Mouse (Mus musculus) embryonic facial prominence, embryonic 12.5 days (tissue): ENCODE data around the gene Slc22a4. TPM values are rescaled to one million over a fixed set of nuclear protein-coding genes. Genes with fewer than 3 reads are reported as not detected.

Experiments
- ATAC-seq: fragments of 200-750 bp; cut with Nextera tagmentation; 2 replicates; pipeline ENCODE4 v1.8.0; 2017; ENCODE audit not compliant: insufficient number of reproducible peaks, insufficient read depth, low FRiP score, low TSS enrichment
- H3K27ac ChIP-seq: fragments of 300-500 bp; sonication (generic); 2 replicates; pipeline ENCODE4 v1.5.1; 2016; ENCODE audit warnings: mild to moderate bottlenecking
- H3K27me3 ChIP-seq: fragments of 300-500 bp; sonication (generic); 2 replicates; pipeline ENCODE4 v1.6.1; 2016; ENCODE audit warnings: mild to moderate bottlenecking, moderate library complexity
- H3K36me3 ChIP-seq: fragments of 300-500 bp; sonication (generic); 2 replicates; pipeline ENCODE4 v1.6.1; 2016; ENCODE audit warnings: mild to moderate bottlenecking
- H3K4me1 ChIP-seq: fragments of 300-500 bp; sonication (generic); 2 replicates; pipeline ENCODE4 v1.6.1; 2016
- H3K4me2 ChIP-seq: fragments of 300-500 bp; sonication (generic); replicated peaks from 2 replicates; pipeline ENCODE4 v1.6.1; 2016; ENCODE audit warnings: mild to moderate bottlenecking, moderate library complexity
- H3K4me3 ChIP-seq: fragments of 300-500 bp; sonication (generic); 2 replicates; pipeline ENCODE4 v1.5.1; 2016; ENCODE audit warnings: mild to moderate bottlenecking
- H3K9ac ChIP-seq: fragments of 300-500 bp; sonication (generic); 2 replicates; pipeline ENCODE4 v1.6.1; 2016; ENCODE audit warnings: mild to moderate bottlenecking, moderate library complexity
- H3K9me3 ChIP-seq: fragments of 300-500 bp; sonication (generic); 2 replicates; pipeline ENCODE4 v1.6.1; 2016; ENCODE audit warnings: mild to moderate bottlenecking, moderate library complexity
- WGBS: fragments of 180-500 bp; shearing (Covaris S2); methylation state at CpG from one replicate; pipeline ENCODE4 v1.1.7; 2016; 5-methylcytosine and 5-hydroxymethylcytosine counted together
- polyA plus RNA-seq: library from polyadenylated mRNA; unstranded; fragments of >200 nt; fragmentation: Nextera tagmentation; extraction: Ambion mirVana; gene quantifications from 2 replicates; pipeline ENCODE4 v1.2.1, GENCODE M21; 2016

Slc22a4 gene
- polyA plus RNA-seq: 2.0 and 2.9 TPM in 2 replicates

- Histone ChIP-seq H3K4me1 (0 out of 2 replicates have a peak, but pooled peaks cover 6% of the 10 kb centered on the region), H3K36me3 (no peaks in the 10 kb centered on the region), H3K9ac (peak within 1 kb of the TSS; percentile 58), H3K4me3 (peak within 1 kb of the TSS; percentile 51), H3K9me3 (no peaks in the 10 kb centered on the region), H3K27me3 (peaks cover 23% of the 10 kb centered on the region), H3K4me2 (peak within 1 kb of the TSS; percentile 87), H3K27ac (no peak within 1 kb of the TSS)
- 0 out of 2 replicates have a peak, but pooled peaks have one; percentile 74 for ATAC-seq
- 4% methylated on average over 61 of the region's 61 CpGs for WGBS
Measured at GRCm38 (mm10) chr11:54028044-54028951, at the start of gene Slc22a4. TSS of gene Slc22a4 (minus strand) at chr11:54028090.

GRCm38 (mm10) chr11:54076101-54076500 is 48.2 kb upstream of the Slc22a4 start:
- no peak for ATAC-seq
- Histone ChIP-seq H3K9ac (no peak overlapping the region), H3K36me3 (no peaks in the 10 kb centered on the region), H3K27me3 (no peaks in the 10 kb centered on the region), H3K9me3 (no peaks in the 10 kb centered on the region), H3K27ac (no peak overlapping the region), H3K4me3 (no peak overlapping the region), H3K4me1 (0 out of 2 replicates have a peak, but pooled peaks cover 4% of the 10 kb centered on the region), H3K4me2 (no peak overlapping the region)
- 82% methylated on average over 1 of the region's 1 CpGs for WGBS

- Histone ChIP-seq H3K4me2 (no peak overlapping the region), H3K9me3 (no peaks in the 10 kb centered on the region), H3K9ac (no peak overlapping the region), H3K27ac (no peak overlapping the region), H3K27me3 (no peaks in the 10 kb centered on the region), H3K4me1 (0 out of 2 replicates have a peak, but pooled peaks cover 4% of the 10 kb centered on the region), H3K36me3 (no peaks in the 10 kb centered on the region), H3K4me3 (no peak overlapping the region)
- ATAC-seq: no peak
- 74% methylated on average over 6 of the region's 6 CpGs for WGBS
Measured at GRCm38 (mm10) chr11:54075353-54075752, 47.5 kb upstream of the Slc22a4 start.

GRCm38 (mm10) chr11:54073291-54073690 is 45.4 kb upstream of the Slc22a4 start:
- Histone ChIP-seq H3K36me3 (no peaks in the 10 kb centered on the region), H3K4me2 (no peak overlapping the region), H3K27me3 (no peaks in the 10 kb centered on the region), H3K4me3 (no peak overlapping the region), H3K9ac (no peak overlapping the region), H3K4me1 (0 out of 2 replicates have a peak, but pooled peaks cover 4% of the 10 kb centered on the region), H3K27ac (no peak overlapping the region), H3K9me3 (no peaks in the 10 kb centered on the region)
- 0 out of 2 replicates have a peak, but pooled peaks have one; percentile 22 for ATAC-seq
- WGBS: 45% methylated on average over 4 of the region's 4 CpGs

- no peaks in the 10 kb centered on the region for H3K36me3 ChIP-seq
- 86% methylated on average over 5 of the region's 5 CpGs for WGBS
- H3K27ac ChIP-seq: no peak overlapping the region
- ATAC-seq: no peak
- no peaks in the 10 kb centered on the region for H3K9me3 ChIP-seq
- no peak overlapping the region for H3K9ac ChIP-seq
- H3K4me3 ChIP-seq: no peak overlapping the region
- H3K27me3 ChIP-seq: no peaks in the 10 kb centered on the region
- H3K4me2 ChIP-seq: no peak overlapping the region
- peaks cover 16% of the 10 kb centered on the region for H3K4me1 ChIP-seq
Measured at GRCm38 (mm10) chr11:54071726-54072445, 44.0 kb upstream of the Slc22a4 start.

GRCm38 (mm10) chr11:54068520-54069371 is 40.9 kb upstream of the Slc22a4 start, which contains the start of gene Pdlim4:
TSS of gene Pdlim4 (minus strand) at chr11:54069014.
- peaks cover 25% of the 10 kb centered on the region for H3K4me1 ChIP-seq
- 1% methylated on average over 58 of the region's 61 CpGs for WGBS
- H3K9me3 ChIP-seq: no peaks in the 10 kb centered on the region
- H3K4me3 ChIP-seq: peak within 1 kb of the TSS; percentile 68
- H3K27ac ChIP-seq: peak within 1 kb of the TSS; percentile 84
- H3K4me2 ChIP-seq: peak within 1 kb of the TSS; percentile 83
- 0 out of 2 replicates have a peak, but pooled peaks cover under 1% of the 10 kb centered on the region for H3K36me3 ChIP-seq
- ATAC-seq: peak; percentile 45; the same call in 1 of the 2 replicates
- no peaks in the 10 kb centered on the region for H3K27me3 ChIP-seq
- peak within 1 kb of the TSS; percentile 85 for H3K9ac ChIP-seq

GRCm38 (mm10) chr11:54067996-54068519 is 40.2 kb upstream of the Slc22a4 start:
- Histone ChIP-seq H3K27me3 (no peaks in the 10 kb centered on the region), H3K9me3 (no peaks in the 10 kb centered on the region)
- 13% methylated on average over 4 of the region's 4 CpGs for WGBS

GRCm38 (mm10) chr11:54067318-54067995 is 39.6 kb upstream of the Slc22a4 start:
- Histone ChIP-seq H3K4me1 (peaks cover 34% of the 10 kb centered on the region), H3K9me3 (no peaks in the 10 kb centered on the region), H3K4me2 (peak overlapping the region; percentile 83), H3K27me3 (no peaks in the 10 kb centered on the region), H3K36me3 (peaks cover 11% of the 10 kb centered on the region), H3K27ac (peak overlapping the region; percentile 84), H3K9ac (peak overlapping the region; percentile 85), H3K4me3 (peak overlapping the region; percentile 68)
- ATAC-seq: no peak
- WGBS: 12% methylated on average over 12 of the region's 12 CpGs

More at GRCm38 (mm10) chr11:54067996-54068519, 40.2 kb upstream of the Slc22a4 start:
- peaks cover 29% of the 10 kb centered on the region for H3K4me1 ChIP-seq
- ATAC-seq: no peak
- H3K4me2 ChIP-seq: peak overlapping the region; percentile 83
- peak overlapping the region; percentile 68 for H3K4me3 ChIP-seq
- H3K27ac ChIP-seq: peak overlapping the region; percentile 84
- peak overlapping the region; percentile 85 for H3K9ac ChIP-seq
- peaks cover 7% of the 10 kb centered on the region; the same call in 1 of the 2 replicates for H3K36me3 ChIP-seq

- H3K4me2 ChIP-seq: peak overlapping the region; percentile 83
- WGBS: 65% methylated on average over 5 of the region's 5 CpGs
- H3K27ac ChIP-seq: no peak overlapping the region
Measured at GRCm38 (mm10) chr11:54066400-54066799, 38.5 kb upstream of the Slc22a4 start.

GRCm38 (mm10) chr11:54065915-54066178 is 38.0 kb upstream of the Slc22a4 start:
- 87% methylated on average over 4 of the region's 4 CpGs for WGBS
- ATAC-seq: no peak
- H3K4me1 ChIP-seq: peaks cover 43% of the 10 kb centered on the region

More at GRCm38 (mm10) chr11:54066400-54066799, 38.5 kb upstream of the Slc22a4 start:
- Histone ChIP-seq H3K27me3 (no peaks in the 10 kb centered on the region), H3K4me3 (peak overlapping the region; percentile 68), H3K4me1 (peaks cover 39% of the 10 kb centered on the region), H3K9ac (peak overlapping the region; percentile 85; the same call in 1 of the 2 replicates), H3K9me3 (no peaks in the 10 kb centered on the region), H3K36me3 (peaks cover 21% of the 10 kb centered on the region)
- no peak for ATAC-seq

More at GRCm38 (mm10) chr11:54065915-54066178, 38.0 kb upstream of the Slc22a4 start:
- H3K9ac ChIP-seq: no peak overlapping the region
- H3K4me2 ChIP-seq: no peak overlapping the region
- H3K27me3 ChIP-seq: no peaks in the 10 kb centered on the region
- H3K36me3 ChIP-seq: peaks cover 24% of the 10 kb centered on the region
- H3K27ac ChIP-seq: no peak overlapping the region
- no peaks in the 10 kb centered on the region for H3K9me3 ChIP-seq
- no peak overlapping the region for H3K4me3 ChIP-seq
